Mouse (Mus musculus): ENCODE measurements around the gene Dusp7. TPM values are rescaled to one million over a fixed set of nuclear protein-coding genes. Genes with fewer than 3 reads are reported as not detected.

Gene Dusp7
- polyA plus RNA-seq, 1 experiment from 2014 or later, result 19.8 TPM

Other genes with a start within 250 kb of the Dusp7 start
- 0.73 and 1.0 TPM in 2 replicates for gene Glyctk, start 210.5 kb upstream of the Dusp7 start, polyA plus RNA-seq (2014; fragmentation: Nextera tagmentation; extraction: Ambion mirVana)
- 19.6 and 22.6 TPM in 2 replicates for gene Wdr82, start 197.7 kb upstream of the Dusp7 start, polyA plus RNA-seq (2014; fragmentation: Nextera tagmentation; extraction: Ambion mirVana)
- 19.1 and 19.4 TPM in 2 replicates for gene Ppm1m, start 168.9 kb upstream of the Dusp7 start, polyA plus RNA-seq (2014; fragmentation: Nextera tagmentation; extraction: Ambion mirVana)
- gene Twf2, start 165.5 kb upstream of the Dusp7 start, polyA plus RNA-seq (2014; fragmentation: Nextera tagmentation; extraction: Ambion mirVana), result 45.5 and 48.8 TPM in 2 replicates
- 0.05 and 0.09 TPM in 2 replicates for gene Tlr9, start 146.0 kb upstream of the Dusp7 start, polyA plus RNA-seq (2014; fragmentation: Nextera tagmentation; extraction: Ambion mirVana)
- gene Alas1, start 120.0 kb upstream of the Dusp7 start, polyA plus RNA-seq (2014; fragmentation: Nextera tagmentation; extraction: Ambion mirVana), result 162 and 181 TPM in 2 replicates
- 24.0 and 24.3 TPM in 2 replicates for gene Poc1a, start 87.6 kb upstream of the Dusp7 start, polyA plus RNA-seq (2014; fragmentation: Nextera tagmentation; extraction: Ambion mirVana)
- 691 and 781 TPM in 2 replicates for gene Rpl29, start 60.8 kb downstream of the Dusp7 start, polyA plus RNA-seq (2014; fragmentation: Nextera tagmentation; extraction: Ambion mirVana)
- 22.8 and 24.8 TPM in 2 replicates for gene Acy1, start 69.7 kb downstream of the Dusp7 start, polyA plus RNA-seq (2014; fragmentation: Nextera tagmentation; extraction: Ambion mirVana)
- gene Abhd14b, start 78.8 kb downstream of the Dusp7 start, polyA plus RNA-seq (2014; fragmentation: Nextera tagmentation; extraction: Ambion mirVana), result 6.6 and 7.1 TPM in 2 replicates
- gene Abhd14a, start 79.0 kb downstream of the Dusp7 start, polyA plus RNA-seq (2014; fragmentation: Nextera tagmentation; extraction: Ambion mirVana), result 55.9 and 57.5 TPM in 2 replicates
- gene Pcbp4, start 84.7 kb downstream of the Dusp7 start, polyA plus RNA-seq (2014; fragmentation: Nextera tagmentation; extraction: Ambion mirVana), result 59.0 and 66.4 TPM in 2 replicates
- gene Gpr62, start 97.3 kb downstream of the Dusp7 start, polyA plus RNA-seq (2014; fragmentation: Nextera tagmentation; extraction: Ambion mirVana), result 0.30 and 0.46 TPM in 2 replicates
- gene Rrp9, start 107.3 kb downstream of the Dusp7 start, polyA plus RNA-seq (2014; fragmentation: Nextera tagmentation; extraction: Ambion mirVana), result 21.8 TPM in 2 replicates
- 1.2 and 1.3 TPM in 2 replicates for gene Parp3, start 108.3 kb downstream of the Dusp7 start, polyA plus RNA-seq (2014; fragmentation: Nextera tagmentation; extraction: Ambion mirVana)
- not detected in 2 replicates for gene Iqcf1, start 131.3 kb downstream of the Dusp7 start, polyA plus RNA-seq (2014; fragmentation: Nextera tagmentation; extraction: Ambion mirVana)
- gene Iqcf5, start 145.9 kb downstream of the Dusp7 start, polyA plus RNA-seq (2014; fragmentation: Nextera tagmentation; extraction: Ambion mirVana), result not detected in 2 replicates
- not detected in 2 replicates for gene Iqcf3, start 193.0 kb downstream of the Dusp7 start, polyA plus RNA-seq (2014; fragmentation: Nextera tagmentation; extraction: Ambion mirVana)
- not detected in 2 replicates for gene Iqcf4, start 202.4 kb downstream of the Dusp7 start, polyA plus RNA-seq (2014; fragmentation: Nextera tagmentation; extraction: Ambion mirVana)

Data from heart, embryonic 14.5 days (tissue).